Mouse (Mus musculus) embryonic fibroblast, embryonic 13.5 days (primary cell): ENCODE measurements around the gene Nrip2.

Experiments
- CTCF ChIP-seq: IDR thresholded peaks from 2 replicates; pipeline ENCODE4 v1.5.1; 2011; ENCODE audit warnings: mild to moderate bottlenecking, control low read depth, low read length, moderate library complexity, borderline replicate concordance; ENCODE audit not compliant: insufficient read depth
- POLR2A ChIP-seq: IDR thresholded peaks from 2 replicates; pipeline ENCODE4 v1.6.1; 2011; ENCODE audit warnings: low read depth, mild to moderate bottlenecking, control low read depth, low read length, moderate library complexity

GRCm38 (mm10) chr6:128364721-128365120 lies 34.4 kb upstream of the Nrip2 start:
- TF ChIP-seq CTCF (no peak), POLR2A (0 out of 2 replicates have a peak, but pooled peaks have one; percentile 33)
